Mouse (Mus musculus): ENCODE measurements around the gene Ehd2. TPM values are rescaled to one million over a fixed set of nuclear protein-coding genes. Genes with fewer than 3 reads are reported as not detected.
A peak's percentile ranks its signal among the peaks of the same experiment; 100 is the strongest.
"Not testable (repeated sequence)": the region's sequence is repeated elsewhere in the genome, so short reads cannot be mapped to it uniquely, and the experiment has no call there.

Ehd2 gene
- total RNA-seq, 2 experiments from 2014 or later, result 5.6 to 6.1 TPM

DNA sequence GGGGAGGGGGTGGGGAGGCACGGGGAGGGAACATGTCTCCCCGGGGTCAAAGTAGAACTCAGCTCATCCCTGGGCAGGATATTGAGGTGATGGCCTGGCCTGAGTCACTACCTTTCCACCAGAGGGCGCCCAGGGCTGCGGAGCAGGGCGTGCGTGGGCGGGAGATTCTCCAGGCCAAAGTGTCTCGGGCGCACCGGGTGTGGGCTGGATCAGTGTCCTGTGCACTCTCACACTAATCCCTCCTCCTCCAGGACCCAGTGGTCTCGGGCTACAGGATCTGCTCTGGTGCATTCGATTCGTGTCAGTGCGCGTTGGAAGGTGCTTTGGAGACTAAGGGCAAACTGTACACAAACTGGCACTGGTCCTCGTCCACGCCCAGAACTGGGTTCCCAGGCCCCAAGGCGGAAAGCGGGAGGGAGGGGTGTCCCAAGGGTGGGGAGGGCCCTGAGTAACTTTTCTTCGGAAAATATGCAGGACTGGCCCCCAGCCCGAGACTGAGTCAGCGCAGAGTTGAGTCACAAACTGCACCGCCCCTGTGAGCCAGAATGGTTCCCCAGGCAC, 18.9 kb downstream of the Ehd2 start:
- DNase-seq (ENCODE audit: low spot score in 2 of 2), result peak in 1 of 2 experiments; percentile 70

DNA sequence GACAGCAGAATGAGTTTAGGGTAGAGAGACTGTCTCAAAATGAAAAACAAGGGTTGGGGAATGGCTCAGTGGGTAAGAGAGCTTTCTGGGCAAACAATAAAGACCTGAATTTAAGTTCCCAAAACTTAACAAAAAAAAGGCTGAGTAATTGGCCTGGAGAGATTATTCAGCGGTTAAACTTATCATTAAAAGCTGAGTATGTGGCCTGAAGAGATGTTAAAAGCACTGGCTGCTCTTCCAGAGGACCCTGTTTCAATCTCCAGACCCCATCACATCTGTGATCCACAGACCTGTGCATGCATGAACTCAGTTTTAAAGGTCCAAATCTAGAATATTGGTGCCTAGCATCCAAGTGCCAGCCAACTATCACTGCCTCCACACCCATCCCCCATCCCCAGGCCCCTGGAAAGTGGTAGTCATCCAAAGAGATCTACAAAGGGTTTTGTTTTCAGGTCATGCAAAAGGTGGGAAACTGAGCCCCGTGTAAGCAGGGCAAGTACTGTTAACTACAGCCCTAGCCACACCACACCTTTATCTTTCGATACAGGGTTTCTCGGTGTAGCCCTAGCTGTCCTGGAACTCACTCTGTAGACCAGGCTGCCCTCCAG, 19.6 kb downstream of the Ehd2 start:
- DNase-seq (ENCODE audit: low spot score in 2 of 2), result no peak

DNA sequence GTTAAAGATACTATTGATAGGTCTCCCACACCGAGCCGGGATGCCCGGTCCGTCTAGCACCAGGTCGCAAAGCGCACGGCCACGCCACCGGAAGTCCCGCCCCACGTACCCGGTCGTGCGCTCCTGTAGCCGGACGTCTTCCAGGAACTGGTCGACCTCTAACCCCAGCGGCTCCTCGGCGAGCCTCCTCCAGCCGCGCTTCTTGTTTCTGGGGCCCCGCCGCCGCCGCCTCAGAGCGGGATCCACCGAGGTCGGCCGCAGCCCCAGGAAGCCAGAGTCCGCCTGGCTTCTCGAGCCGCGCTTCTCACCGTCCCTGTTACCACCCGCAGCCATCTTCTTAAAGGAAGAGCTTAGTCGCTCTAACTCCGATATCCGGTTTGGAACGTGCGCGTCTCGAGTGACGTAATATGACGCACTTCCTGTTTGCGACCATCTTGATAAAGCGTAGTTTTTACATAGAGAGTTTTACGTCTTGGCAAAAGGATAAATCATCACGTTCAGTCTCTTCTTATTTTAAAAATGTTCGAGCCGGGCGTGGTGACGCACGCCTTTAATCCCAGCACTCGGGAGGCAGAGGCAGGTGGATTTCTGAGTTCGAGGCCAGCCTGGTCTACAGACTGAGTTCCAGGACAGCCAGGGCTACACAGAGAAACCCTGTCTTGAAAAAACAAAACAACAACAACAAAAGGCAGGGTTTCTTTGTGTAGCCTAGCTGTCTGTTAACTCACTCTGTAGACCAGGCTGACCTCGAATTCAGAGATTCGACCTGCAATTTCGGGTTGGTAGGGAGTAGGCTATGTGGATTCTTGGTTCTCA, 21.4 kb downstream of the Ehd2 start, which contains the start of gene Nop53:
Nop53 (minus strand) TSS at position 354 of the 816 bp plus-strand sequence.
- peak; percentile 93 to 98 for DNase-seq (ENCODE audit: low spot score in 2 of 2)

DNA sequence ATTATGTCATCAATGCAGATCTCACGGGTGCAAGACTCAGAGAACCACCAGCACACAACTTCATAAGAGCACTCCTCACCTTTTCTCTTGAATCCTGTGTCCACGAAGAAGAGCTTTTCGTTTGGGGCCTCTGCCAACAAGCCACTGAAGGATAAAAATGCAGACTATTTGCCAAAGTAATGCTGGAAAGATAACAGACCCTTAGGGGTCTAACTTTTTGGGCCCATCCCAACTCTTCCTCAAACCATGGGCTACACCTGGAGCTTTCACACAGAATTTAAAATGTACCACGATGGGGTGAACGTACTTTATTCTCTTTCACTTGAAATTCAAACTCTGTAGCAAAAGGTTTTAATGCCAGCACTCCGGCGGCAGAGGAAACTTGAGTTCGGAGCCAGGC, 22.2 kb downstream of the Ehd2 start:
- no peak for DNase-seq (ENCODE audit: low spot score in 2 of 2)

DNA sequence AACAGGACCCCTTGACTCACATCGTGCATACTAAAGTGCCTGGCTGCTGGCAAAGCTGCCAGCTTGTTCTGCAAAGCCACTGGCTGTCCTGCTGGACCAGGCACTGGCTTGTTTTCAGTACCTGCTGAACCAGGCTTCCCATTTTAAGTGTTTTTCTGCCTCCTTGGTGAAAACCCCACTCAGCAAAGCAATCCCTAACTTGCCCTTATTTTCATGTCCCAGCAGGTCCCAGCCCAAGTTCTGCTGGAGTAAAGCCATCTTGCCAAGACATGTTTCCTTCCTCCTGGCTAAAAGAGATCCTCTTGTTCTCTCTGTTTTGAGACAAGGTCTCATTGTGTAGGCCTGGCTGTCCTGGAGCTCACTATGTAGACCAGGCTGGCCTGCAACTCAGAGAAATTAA, 23.1 kb downstream of the Ehd2 start:
- DNase-seq (ENCODE audit: low spot score in 2 of 2), result no peak

DNA sequence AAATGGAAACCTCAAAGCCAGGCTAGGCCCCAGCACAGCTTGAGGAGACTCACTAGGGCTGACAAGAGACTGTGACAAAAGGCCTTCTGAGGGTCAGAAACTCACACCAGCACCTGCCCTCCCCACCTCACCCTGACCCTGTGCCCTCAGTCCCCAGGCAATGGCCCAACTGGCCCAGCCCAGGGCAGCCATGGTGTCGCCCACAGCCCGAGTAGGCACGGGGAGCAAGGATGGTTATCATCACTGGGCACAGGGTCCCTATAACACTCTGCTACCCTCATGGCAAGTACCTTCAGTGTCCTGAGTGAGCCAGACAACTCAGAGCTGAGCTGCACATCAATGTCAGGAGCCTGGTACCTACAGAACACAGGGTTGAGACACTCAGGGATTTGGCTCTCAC, 28.7 kb downstream of the Ehd2 start:
- no peak for DNase-seq (ENCODE audit: low spot score in 2 of 2)

DNA sequence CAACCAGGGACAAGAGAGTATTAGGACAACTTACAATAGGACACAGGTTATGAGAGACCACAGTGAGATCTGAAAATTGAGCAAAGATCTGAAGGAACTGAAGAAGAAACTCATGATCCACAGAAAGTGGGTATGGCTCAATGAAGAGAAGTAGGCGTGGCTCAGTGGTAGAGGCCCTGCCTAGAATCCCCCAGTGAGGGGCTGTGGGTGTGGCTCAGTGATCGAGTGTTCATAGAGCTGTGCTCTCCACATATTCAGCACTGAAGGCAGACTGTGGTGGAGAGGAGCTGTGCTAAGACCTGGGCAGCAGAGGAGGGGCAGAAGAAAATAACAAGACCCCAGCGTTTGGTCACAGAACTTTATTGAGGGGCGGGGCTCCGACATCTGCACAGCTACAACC, 29.9 kb downstream of the Ehd2 start:
- no peak for DNase-seq (ENCODE audit: low spot score in 2 of 2)

DNA sequence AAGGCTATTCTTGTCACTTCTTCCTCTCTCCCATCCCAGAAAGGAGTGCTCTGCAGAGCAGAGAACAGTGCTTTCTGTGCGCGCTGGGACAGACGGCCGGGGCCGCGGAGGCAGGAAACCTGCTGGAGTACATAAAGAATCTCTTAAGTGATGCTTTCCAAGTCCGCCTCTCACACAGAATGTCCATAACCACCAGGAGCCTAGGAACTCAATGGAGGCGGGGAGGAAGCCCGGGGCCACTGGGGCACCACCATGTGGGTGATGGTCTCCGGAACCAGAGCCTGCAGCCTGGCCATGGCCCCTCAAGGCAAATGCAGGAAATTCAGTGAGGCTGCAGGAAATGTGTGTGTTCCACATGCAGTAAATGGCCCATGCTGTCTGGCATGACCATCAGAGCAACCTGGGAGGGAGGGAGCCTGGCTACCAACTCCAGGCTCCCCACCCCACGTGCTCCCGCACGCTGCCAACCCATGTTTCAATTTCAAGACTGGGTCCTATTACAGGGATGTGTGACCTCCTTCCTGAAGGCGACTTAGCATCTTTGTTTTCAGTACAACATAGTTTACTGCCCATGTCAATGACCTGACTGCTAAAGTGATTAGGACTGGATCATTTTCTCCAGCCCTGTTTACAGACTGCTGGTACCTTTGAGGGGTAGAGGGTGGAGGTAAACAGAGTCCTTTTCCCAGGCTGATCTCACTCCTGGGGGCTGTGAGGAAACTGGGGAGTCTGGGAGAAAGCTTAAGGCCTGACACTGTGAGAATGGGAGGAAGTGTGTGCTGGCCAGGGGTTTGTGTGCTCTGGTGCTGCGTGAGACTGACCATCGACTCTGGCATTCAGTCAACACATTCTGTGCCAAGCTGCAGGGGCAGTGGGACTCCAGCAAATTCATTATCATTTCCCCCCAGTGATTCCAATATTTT, 33.7 kb downstream of the Ehd2 start:
- DNase-seq (ENCODE audit: low spot score in 2 of 2), result peak; percentile 52 to 82

DNA sequence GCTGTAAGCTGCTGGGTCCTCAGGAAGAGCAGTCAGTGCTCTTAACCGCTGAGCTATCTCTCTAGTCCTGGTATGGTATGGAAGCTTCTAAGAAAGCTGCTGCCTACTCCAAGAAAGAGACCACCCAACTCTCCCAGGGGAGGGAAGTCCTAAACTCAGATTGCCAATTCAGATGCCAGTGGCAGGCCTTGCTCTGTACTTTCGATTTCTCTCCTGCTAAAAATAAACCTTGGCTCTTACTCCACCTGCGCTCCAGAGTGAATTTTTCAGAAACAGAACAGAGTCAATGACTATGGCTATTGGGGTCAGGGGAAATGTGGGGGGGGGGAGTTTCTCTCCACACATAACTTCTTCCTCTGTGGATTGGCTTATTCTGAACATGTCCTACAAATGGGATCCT, 35.7 kb downstream of the Ehd2 start:
- no peak for DNase-seq (ENCODE audit: low spot score in 2 of 2)

DNA sequence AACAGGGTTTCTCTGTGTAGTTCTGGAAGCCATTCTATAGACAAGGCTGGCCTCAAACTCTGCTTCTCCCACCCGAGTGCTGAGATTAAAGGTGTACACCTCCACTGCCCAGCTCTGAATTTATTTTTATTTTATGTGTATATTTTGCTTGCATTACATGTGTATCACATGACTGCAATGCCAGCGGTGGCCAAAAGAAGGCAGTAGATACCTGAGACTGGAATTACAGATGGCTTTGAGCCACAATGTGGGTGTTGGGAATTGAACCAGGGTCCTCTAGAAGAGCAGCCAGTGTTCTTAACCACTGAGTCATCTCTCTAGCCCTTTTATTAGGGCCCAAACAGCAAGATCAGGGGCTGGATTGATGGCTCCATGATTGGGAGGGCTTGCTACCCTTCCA, 36.8 kb downstream of the Ehd2 start:
- no peak for DNase-seq (ENCODE audit: low spot score in 2 of 2)

DNA sequence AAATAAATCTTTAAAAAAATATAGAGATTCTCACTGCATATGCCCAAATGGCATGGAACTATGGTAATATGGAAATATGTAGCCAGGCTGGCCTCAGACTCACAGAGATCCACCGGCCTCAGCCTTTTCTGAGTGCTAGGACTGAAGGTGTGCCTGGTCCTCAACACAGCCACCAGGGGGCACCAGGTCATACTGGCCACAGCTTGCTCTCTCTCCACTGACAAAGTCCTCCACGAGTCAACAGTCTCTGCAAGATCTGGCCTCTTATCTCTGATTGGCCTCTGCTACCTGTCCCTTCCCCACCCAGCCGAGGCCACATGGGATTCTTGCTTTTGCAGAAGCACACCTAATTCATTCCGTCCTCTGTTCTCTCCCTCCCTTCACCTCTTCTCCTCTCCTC, 37.5 kb downstream of the Ehd2 start:
- no peak for DNase-seq (ENCODE audit: low spot score in 2 of 2)

DNA sequence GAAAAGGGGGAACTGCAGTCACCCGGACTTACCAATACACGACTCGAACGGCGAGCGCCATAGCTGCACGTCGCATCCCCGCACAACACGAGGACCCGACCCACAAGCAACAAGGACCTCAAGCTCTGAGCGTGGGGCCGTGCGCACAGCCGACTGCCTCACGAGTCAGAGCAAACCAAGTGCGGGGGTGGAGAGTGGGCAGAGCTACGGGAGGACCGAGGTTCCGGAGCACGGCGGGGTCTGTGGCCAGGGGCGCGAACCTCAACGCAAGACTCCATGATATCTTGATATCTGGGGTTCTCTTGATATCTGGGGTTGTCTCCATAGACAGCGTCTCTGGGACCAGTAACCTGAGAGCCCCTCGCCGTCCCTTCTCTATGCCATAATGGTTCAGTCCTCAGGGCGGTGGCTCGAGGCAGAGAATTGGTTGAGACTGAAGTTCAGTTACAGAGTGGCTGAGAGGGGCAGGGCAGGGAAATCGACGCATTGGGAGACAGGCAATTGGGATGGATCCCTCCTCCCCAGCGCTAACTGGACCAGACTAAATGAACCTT, 45.1 kb downstream of the Ehd2 start, which contains the start of gene Selenow:
Selenow (minus strand) TSS at position 183 of the 554 bp plus-strand sequence.
- peak; percentile 90 to 95 for DNase-seq (ENCODE audit: low spot score in 2 of 2)

DNA sequence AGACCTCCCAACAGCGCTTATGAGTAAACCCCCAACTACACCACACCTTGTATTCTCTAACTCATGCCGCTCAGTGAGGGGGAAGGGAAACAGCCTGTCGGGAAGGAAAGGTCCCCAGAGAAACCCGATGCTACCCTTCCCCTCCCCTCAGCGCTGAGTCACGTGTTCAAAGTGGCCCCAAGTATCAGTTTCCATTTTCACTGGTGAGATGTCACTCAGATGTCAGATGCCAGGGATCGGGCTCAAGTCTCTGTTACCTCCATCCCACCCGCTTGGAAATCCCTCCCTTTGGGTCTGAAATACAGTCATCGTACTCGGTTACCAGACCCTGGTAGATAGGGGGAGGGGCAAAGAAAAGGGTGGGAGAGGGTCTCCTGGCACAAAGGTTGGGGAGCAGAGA, 45.6 kb downstream of the Ehd2 start:
- DNase-seq (ENCODE audit: low spot score in 2 of 2), result peak in 1 of 2 experiments; percentile 55

DNA sequence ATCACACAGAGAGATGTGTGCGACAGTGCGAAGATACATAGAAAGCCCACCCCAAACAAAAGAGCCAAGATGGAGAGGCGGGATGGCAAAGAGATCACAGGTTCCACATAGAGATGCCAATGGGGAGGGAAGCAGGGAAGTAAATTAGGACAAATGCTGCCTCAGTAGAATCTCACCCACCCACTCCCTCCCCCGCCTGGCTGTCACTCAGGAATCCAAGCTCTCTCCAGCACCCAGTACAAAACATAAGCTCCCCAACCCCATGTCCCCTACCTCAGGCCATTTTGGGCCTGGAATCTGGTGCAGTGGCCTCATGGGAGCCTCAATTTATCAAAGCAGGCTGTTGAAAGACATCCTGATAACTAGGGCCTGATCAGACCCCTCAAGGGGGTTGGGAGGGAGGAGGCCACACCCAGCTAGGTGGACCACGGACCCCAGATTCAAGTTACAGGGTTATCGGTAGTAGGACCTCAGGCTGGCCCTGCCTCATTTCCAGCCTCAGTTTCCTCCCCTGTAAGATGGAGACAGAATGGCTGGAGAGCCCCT, 46.6 kb downstream of the Ehd2 start:
- peak in 1 of 2 experiments; percentile 75 for DNase-seq (ENCODE audit: low spot score in 2 of 2)

DNA sequence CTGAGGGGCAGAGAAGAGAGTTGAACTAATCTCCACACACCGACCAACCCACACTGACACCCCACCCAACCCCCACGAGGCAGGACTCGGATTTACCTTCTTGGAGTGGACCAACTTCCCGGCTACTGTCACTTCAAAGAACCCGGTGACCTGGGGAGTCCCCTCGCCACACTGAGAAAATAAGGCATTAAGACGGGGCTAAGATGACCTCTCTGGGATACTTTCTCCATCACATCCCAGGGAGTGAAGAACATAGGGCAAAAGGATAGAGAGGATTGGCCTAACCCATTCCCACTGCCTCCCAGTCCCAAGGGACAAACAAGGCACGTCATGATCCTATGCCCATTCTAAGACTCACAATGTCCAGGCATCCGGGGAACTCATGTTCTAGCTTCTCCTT, 47.4 kb downstream of the Ehd2 start:
- no peak for DNase-seq (ENCODE audit: low spot score in 2 of 2)

DNA sequence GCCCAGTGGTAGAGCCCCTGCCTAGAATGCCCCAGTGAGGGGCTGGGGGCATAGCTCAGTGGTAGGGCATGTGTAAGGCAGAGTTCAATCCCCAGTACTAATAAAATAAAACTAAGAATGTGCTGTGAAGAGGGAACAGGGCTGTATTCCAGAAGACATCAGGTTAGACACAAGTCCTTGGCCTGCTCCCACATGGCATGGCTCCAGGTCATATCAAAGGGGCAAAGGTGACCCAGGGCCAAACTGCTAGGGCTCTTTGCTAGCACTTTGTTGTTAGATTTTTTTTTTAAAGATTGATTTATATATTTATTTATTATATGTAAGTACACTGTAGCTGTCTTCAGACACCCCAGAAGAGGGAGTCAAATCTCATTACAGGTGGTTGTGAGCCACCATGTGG, 49.0 kb downstream of the Ehd2 start:
- DNase-seq (ENCODE audit: low spot score in 2 of 2), result no peak

DNA sequence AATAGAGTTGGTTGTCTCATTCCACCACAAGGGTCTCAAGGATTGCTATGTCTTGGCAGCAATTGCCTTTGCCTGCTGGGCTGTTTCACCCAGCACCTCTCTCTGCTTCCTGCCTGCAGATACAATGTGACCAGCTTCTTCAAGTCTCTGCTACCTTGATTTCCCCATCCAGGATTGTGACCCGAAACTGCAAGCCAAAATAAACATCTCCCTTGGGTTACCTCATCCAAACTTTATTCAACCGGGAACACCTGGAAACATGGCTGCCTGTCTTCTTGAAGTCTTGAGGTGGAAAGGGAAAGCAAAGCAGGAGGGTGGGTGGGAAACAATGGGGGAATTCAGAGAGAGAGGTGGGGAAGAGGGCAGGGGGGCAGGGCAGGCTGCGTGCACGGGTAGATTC, 50.4 kb downstream of the Ehd2 start:
- DNase-seq (ENCODE audit: low spot score in 2 of 2), result no peak

DNA sequence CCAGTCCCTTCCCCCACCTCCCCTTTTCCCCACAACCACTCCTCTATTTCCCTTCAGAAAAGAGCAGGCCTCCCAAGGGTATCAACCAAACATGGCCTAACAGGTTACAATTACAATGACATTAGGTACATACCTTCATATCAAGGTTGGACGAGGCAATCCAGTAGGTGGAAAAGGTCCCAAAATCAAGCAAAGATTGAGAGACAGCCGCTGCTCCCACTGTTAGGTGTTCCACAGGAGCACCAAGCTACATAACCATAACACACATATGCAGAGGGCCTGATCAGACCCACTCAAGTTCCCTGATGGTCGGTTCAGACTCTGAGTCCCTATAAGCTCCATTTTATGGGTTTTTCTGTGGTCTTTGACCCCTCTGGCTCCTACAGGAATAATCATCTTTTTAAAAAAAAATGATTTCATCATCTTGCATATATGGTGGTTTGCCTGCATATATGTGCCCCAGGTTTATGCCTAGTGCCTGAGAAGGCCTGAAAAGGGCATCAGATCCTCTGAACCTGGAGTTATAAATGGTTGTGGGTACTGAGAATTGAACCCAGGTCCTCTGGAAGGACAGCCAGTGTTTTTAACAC, 51.1 kb downstream of the Ehd2 start:
- DNase-seq (ENCODE audit: low spot score in 2 of 2), result no peak

DNA sequence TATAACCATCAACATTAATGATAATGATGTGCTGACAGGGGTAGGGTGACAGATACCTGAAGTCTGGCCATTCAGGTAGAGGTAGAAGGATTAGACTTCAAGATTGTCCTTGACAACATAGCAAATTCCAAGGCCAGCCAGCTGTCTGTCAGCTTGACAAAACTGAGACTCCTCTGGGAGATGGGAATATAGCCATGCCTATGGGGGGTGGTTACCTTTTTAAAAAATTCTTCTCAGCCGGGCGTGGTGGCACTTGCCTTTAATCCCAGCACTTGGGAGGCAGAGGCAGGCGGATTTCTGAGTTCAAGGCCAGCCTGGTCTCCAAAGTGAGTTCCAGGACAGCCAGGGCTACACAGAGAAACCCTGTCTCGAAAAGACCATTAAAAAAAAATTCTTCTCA, 51.7 kb downstream of the Ehd2 start:
- not testable (repeated sequence) for DNase-seq (ENCODE audit: low spot score in 2 of 2)

DNA sequence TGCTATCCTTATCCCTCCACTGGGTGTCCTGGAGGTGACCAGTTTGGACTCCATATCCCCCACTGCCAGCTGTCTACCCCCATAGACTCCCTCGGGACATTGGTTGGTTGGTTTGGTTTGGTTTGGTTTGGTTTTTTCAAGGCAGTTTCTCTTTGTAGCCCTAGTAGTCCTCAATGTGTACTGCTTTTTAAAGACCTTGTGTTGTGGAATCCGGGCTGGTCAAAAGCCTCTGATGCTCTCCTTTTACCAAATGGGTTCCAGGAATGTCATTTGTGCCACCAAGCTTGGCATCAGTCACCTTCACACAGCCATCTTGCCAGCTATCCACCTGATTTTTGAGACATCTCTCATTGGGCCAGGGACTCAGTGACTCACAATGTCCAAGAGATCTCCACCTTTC, 52.6 kb downstream of the Ehd2 start:
- DNase-seq (ENCODE audit: low spot score in 2 of 2), result no peak

Measured in layer of hippocampus, adult 18-20 months (tissue).